Mouse (Mus musculus) left cerebral cortex, postnatal 25 days (tissue): ENCODE results near the gene Ndp. TPM values are rescaled to one million over a fixed set of nuclear protein-coding genes. Genes with fewer than 3 reads are reported as not detected.

ENCODE experiments used
- total RNA-seq, 2 experiments: library from RNA; stranded (reverse); gene quantifications; 2 replicates each; pipeline ENCODE4 v1.2.3; 2021

Ndp gene
- total RNA-seq, 2 experiments from 2014 or later = 8.5 to 10.4 TPM

Other genes with a start within 250 kb of the Ndp start
- gene Maob, start 94.4 kb downstream of the Ndp start, total RNA-seq = 10 to 100 TPM; 12.4 to 15.6 TPM